Mouse (Mus musculus) forebrain, embryonic 16.5 days (tissue): ENCODE measurements around the gene Ing4. TPM values are rescaled to one million over a fixed set of nuclear protein-coding genes. Genes with fewer than 3 reads are reported as not detected.
"Not testable (repeated sequence)": the region's sequence is repeated elsewhere in the genome, so short reads cannot be mapped to it uniquely, and the experiment has no call there.

Experiments used
- ATAC-seq: fragments of 200-750 bp; cut with Nextera tagmentation; 2 replicates; pipeline ENCODE4 v1.8.0; 2017; ENCODE audit warnings: mild to moderate bottlenecking, moderate library complexity
- H3K27ac ChIP-seq: fragments of 300-500 bp; sonication (generic); 2 replicates; pipeline ENCODE4 v1.5.1; 2014; ENCODE audit warnings: low read length, control low read depth
- H3K27me3 ChIP-seq: fragments of 300-500 bp; sonication (generic); replicated peaks from 2 replicates; pipeline ENCODE4 v1.6.1; 2014; ENCODE audit warnings: low read length; ENCODE audit not compliant: control insufficient read depth, insufficient read depth
- H3K36me3 ChIP-seq: fragments of 300-500 bp; sonication (generic); 2 replicates; pipeline ENCODE4 v1.6.1; 2014; ENCODE audit not compliant: control insufficient read depth, insufficient read depth
- H3K4me1 ChIP-seq: fragments of 300-500 bp; sonication (generic); replicated peaks from 2 replicates; pipeline ENCODE4 v1.6.1; 2014; ENCODE audit warnings: low read length; ENCODE audit not compliant: control insufficient read depth, insufficient read depth
- H3K4me2 ChIP-seq: fragments of 300-500 bp; sonication (generic); 2 replicates; pipeline ENCODE4 v1.6.1; 2014; ENCODE audit warnings: mild to moderate bottlenecking, low read length, control low read depth
- H3K4me3 ChIP-seq: fragments of 300-500 bp; sonication (generic); replicated peaks from 2 replicates; pipeline ENCODE4 v1.5.1; 2014; ENCODE audit warnings: mild to moderate bottlenecking, low read length, control low read depth
- H3K9ac ChIP-seq: fragments of 300-500 bp; sonication (generic); replicated peaks from 2 replicates; pipeline ENCODE4 v1.6.1; 2014; ENCODE audit warnings: low read depth, low read length, control low read depth
- H3K9me3 ChIP-seq: fragments of 300-500 bp; sonication (generic); 2 replicates; pipeline ENCODE4 v1.6.1; 2016; ENCODE audit warnings: low read length; ENCODE audit not compliant: control insufficient read depth
- WGBS: fragments of 180-500 bp; shearing (Covaris S2); extraction: QIAGEN DNeasy Blood & Tissue Kit; methylation state at CpG from one replicate; pipeline ENCODE4 v1.1.7; 2014; 5-methylcytosine and 5-hydroxymethylcytosine counted together
- polyA plus RNA-seq: library from polyadenylated mRNA; unstranded; fragments of >200 nt; fragmentation: Nextera tagmentation; extraction: Ambion mirVana; gene quantifications from 2 replicates; pipeline ENCODE4 v1.2.1, GENCODE M21; 2015

Ing4 gene
- polyA plus RNA-seq, 1 experiment from 2014 or later: 204 TPM

GRCm38 (mm10) chr6:124999546-124999945 is 40.0 kb upstream of the Ing4 start:
- H3K9ac ChIP-seq: no peak overlapping the region
- WGBS: 37% methylated on average over 10 of the region's 10 CpGs
- no peak for ATAC-seq
- H3K27ac ChIP-seq: no peak overlapping the region
- H3K4me1 ChIP-seq: peaks cover 25% of the 10 kb centered on the region
- no peaks in the 10 kb centered on the region for H3K9me3 ChIP-seq
- H3K4me3 ChIP-seq: no peak overlapping the region
- H3K36me3 ChIP-seq: no peaks in the 10 kb centered on the region
- no peak overlapping the region for H3K4me2 ChIP-seq
- peaks cover 20% of the 10 kb centered on the region for H3K27me3 ChIP-seq

- H3K9me3 ChIP-seq: no peaks in the 10 kb centered on the region
- no peak overlapping the region for H3K27ac ChIP-seq
- no peak overlapping the region for H3K4me3 ChIP-seq
- H3K36me3 ChIP-seq: no peaks in the 10 kb centered on the region
- whole genome bisulfite sequencing: 52% methylated on average over 3 of the region's 3 CpGs
- H3K9ac ChIP-seq: no peak overlapping the region
- ATAC-seq: no peak
- H3K27me3 ChIP-seq: peaks cover 14% of the 10 kb centered on the region
- H3K4me1 ChIP-seq: peaks cover 12% of the 10 kb centered on the region
- H3K4me2 ChIP-seq: no peak overlapping the region
Observed at GRCm38 (mm10) chr6:125003706-125004105, 35.9 kb upstream of the Ing4 start.

- H3K4me1 ChIP-seq: peaks cover 14% of the 10 kb centered on the region
- no peaks in the 10 kb centered on the region for H3K9me3 ChIP-seq
- WGBS: 48% methylated on average over 3 of the region's 3 CpGs
- H3K27ac ChIP-seq: no peak overlapping the region
- no peak for ATAC-seq
- H3K36me3 ChIP-seq: no peaks in the 10 kb centered on the region
- no peak overlapping the region for H3K4me3 ChIP-seq
- H3K4me2 ChIP-seq: no peak overlapping the region
- 0 out of 2 replicates have a peak, but pooled peaks cover 4% of the 10 kb centered on the region for H3K27me3 ChIP-seq
- no peak overlapping the region for H3K9ac ChIP-seq
Observed at GRCm38 (mm10) chr6:125005086-125005485, 34.5 kb upstream of the Ing4 start.

GRCm38 (mm10) chr6:125008060-125008459 is 31.5 kb upstream of the Ing4 start:
- peak; percentile 0; the same call in 1 of the 2 replicates for ATAC-seq
- Histone ChIP-seq H3K4me3 (peak overlapping the region; percentile 69), H3K36me3 (peaks cover 13% of the 10 kb centered on the region), H3K27ac (peak overlapping the region; percentile 90), H3K9ac (peak overlapping the region; percentile 61), H3K4me2 (peak overlapping the region; percentile 65), H3K4me1 (peaks cover 37% of the 10 kb centered on the region), H3K27me3 (no peaks in the 10 kb centered on the region), H3K9me3 (no peaks in the 10 kb centered on the region)
- WGBS: 46% methylated on average over 13 of the region's 13 CpGs

GRCm38 (mm10) chr6:125008586-125009128 is 30.9 kb upstream of the Ing4 start:
- Histone ChIP-seq H3K27me3 (no peaks in the 10 kb centered on the region), H3K9me3 (no peaks in the 10 kb centered on the region), H3K36me3 (peaks cover 13% of the 10 kb centered on the region), H3K4me2 (peak overlapping the region; percentile 65), H3K9ac (peak overlapping the region; percentile 89), H3K27ac (peak overlapping the region; percentile 97), H3K4me1 (peaks cover 37% of the 10 kb centered on the region), H3K4me3 (peak overlapping the region; percentile 69)
- 0% methylated on average over 31 of the region's 34 CpGs for WGBS
- peak; percentile 98 for ATAC-seq

GRCm38 (mm10) chr6:125009129-125009180 is 30.6 kb upstream of the Ing4 start, which contains the start of gene Zfp384:
TSS of gene Zfp384 (plus strand) at chr6:125009145.
- no CpG with 5 or more reads among the region's 3 CpGs for WGBS
- Histone ChIP-seq H3K27ac (peak within 1 kb of the TSS; percentile 97), H3K4me1 (peaks cover 37% of the 10 kb centered on the region), H3K27me3 (no peaks in the 10 kb centered on the region), H3K9ac (peak within 1 kb of the TSS; percentile 89), H3K4me2 (peak within 1 kb of the TSS; percentile 87), H3K9me3 (no peaks in the 10 kb centered on the region), H3K36me3 (peaks cover 13% of the 10 kb centered on the region), H3K4me3 (peak within 1 kb of the TSS; percentile 69)
- no peak for ATAC-seq

GRCm38 (mm10) chr6:125009181-125010073 is 30.1 kb upstream of the Ing4 start:
- peak overlapping the region; percentile 89 for H3K9ac ChIP-seq
- H3K9me3 ChIP-seq: no peaks in the 10 kb centered on the region
- peak overlapping the region; percentile 97 for H3K27ac ChIP-seq
- peak overlapping the region; percentile 69 for H3K4me3 ChIP-seq
- H3K27me3 ChIP-seq: no peaks in the 10 kb centered on the region
- ATAC-seq: peak; percentile 75
- H3K4me1 ChIP-seq: peaks cover 37% of the 10 kb centered on the region
- under 1% methylated on average over 43 of the region's 78 CpGs for WGBS
- H3K4me2 ChIP-seq: peak overlapping the region; percentile 87
- peaks cover 13% of the 10 kb centered on the region for H3K36me3 ChIP-seq

GRCm38 (mm10) chr6:125017682-125018081 is 21.9 kb upstream of the Ing4 start:
- H3K9ac ChIP-seq: no peak overlapping the region
- H3K4me1 ChIP-seq: peaks cover 3% of the 10 kb centered on the region; the same call in 1 of the 2 replicates
- H3K27ac ChIP-seq: no peak overlapping the region
- H3K4me3 ChIP-seq: no peak overlapping the region
- WGBS: 96% methylated on average over 3 of the region's 3 CpGs
- H3K36me3 ChIP-seq: no peaks in the 10 kb centered on the region; the same call in 1 of the 2 replicates
- no peaks in the 10 kb centered on the region for H3K27me3 ChIP-seq
- no peaks in the 10 kb centered on the region for H3K9me3 ChIP-seq
- H3K4me2 ChIP-seq: no peak overlapping the region
- no peak for ATAC-seq

- 14% methylated on average over 6 of the region's 9 CpGs for WGBS
- H3K27me3 ChIP-seq, H3K27ac ChIP-seq, H3K4me3 ChIP-seq, H3K4me1 ChIP-seq, H3K4me2 ChIP-seq, H3K9me3 ChIP-seq, H3K9ac ChIP-seq, ATAC-seq: not testable (repeated sequence)
- H3K36me3 ChIP-seq: peaks cover 35% of the 10 kb centered on the region
Observed at GRCm38 (mm10) chr6:125030532-125030931, 9.0 kb upstream of the Ing4 start.
